Mouse (Mus musculus): ENCODE data around the gene Engase.

Gene Engase

GRCm38 (mm10) chr11:118476396-118477373 is at the start of gene Engase:
TSS of gene Engase (plus strand) at chr11:118476829.
- peak; percentile 98 for DNase-seq

DNA sequence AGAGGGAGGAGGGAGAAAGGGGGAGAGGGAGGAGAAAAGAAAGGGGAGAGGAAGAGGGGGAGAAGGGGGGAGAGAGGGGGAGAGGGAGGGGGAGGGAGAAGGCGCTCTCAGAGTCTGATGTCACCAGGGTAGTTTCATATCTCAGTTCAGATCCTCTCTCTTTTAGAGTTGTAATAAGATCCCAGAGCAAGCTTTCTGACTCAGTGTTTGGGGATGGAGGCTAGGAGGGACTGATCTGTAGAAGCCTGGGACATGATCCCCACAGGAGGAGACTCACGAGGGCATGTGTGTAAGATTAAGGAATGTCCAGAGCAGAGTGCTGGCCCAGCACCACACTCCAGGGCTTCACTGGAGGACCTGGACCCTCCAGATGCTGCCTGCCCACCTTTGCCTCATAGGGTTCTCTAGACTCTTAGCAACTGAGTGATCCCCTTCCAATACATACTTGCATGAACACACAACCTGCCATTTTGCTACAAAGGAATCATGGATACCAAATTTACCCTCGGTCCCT is 49.3 kb upstream of the Engase start:
- DNase-seq = no peak

- no peak for DNase-seq
Observed at GRCm38 (mm10) chr11:118427986-118428385, 48.6 kb upstream of the Engase start, which contains the start of gene C1qtnf1. TSS of gene C1qtnf1 (plus strand) at chr11:118428203.

- DNase-seq = no peak
Observed at GRCm38 (mm10) chr11:118428460-118428868, 48.2 kb upstream of the Engase start.

DNA sequence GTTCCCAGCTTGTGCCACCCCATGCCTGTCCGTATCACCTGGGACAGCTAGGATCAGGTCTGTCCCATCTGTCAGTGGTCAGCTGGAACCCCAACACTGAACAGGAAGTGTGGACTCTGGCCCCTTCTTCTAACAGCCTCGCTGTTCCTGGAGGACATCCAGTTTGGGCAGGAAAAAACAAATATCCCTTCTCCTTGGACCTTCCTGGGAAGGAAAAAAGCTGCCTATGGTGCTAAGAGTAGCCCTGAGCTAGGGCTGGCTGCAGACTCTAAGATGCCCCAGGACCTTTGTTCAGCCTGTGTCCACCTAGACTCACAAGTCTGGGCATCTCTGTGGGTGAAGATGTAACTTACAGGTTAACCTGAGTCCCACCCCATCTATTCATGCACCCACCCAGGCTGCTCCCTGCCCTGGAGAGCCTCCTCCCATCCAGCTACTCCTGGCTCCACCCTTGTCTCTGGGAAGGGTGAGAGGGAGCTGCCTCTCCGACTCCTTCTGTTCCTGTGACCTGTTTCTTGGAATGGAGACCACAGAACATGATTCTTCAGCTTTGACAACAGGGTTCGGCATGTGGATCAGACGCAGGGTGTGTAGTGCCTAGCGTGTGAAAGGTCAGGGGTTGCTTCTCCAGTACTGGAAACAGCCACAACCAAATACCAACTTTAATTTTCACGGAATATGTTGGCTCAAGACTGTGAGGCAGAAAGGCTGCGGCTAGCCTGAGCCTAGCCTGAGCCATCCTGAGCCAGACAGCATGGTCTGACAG is 47.5 kb upstream of the Engase start:
- DNase-seq = peak; percentile 68

DNA sequence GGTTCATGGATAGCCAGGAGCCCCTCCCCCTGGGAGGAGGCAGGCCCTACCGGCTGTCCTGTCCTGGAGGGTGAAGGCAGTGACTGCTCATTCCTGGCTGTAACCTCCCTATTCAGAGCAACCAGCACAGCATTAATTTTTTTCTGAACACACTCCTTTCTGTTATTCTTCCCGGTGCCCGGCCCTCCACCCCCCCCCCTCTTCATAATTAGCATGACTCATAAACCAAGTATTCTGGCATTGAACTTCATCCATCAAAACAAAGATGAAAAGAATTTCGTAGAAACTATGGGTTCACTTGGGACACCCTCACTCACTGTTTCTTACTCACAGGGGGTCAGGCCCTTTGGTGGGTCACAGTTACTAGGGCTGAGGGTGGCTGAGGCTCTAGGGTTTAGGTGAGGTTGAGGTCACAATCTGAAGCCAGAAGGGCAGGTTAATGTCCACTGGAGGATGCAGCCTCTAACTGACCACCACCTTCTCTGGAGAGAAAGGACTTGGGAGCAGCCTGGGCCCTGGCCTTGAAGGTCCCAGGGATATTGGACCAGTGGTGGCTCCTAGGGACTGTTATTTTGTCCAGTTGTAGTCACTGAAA is 46.2 kb upstream of the Engase start:
- no peak for DNase-seq

DNA sequence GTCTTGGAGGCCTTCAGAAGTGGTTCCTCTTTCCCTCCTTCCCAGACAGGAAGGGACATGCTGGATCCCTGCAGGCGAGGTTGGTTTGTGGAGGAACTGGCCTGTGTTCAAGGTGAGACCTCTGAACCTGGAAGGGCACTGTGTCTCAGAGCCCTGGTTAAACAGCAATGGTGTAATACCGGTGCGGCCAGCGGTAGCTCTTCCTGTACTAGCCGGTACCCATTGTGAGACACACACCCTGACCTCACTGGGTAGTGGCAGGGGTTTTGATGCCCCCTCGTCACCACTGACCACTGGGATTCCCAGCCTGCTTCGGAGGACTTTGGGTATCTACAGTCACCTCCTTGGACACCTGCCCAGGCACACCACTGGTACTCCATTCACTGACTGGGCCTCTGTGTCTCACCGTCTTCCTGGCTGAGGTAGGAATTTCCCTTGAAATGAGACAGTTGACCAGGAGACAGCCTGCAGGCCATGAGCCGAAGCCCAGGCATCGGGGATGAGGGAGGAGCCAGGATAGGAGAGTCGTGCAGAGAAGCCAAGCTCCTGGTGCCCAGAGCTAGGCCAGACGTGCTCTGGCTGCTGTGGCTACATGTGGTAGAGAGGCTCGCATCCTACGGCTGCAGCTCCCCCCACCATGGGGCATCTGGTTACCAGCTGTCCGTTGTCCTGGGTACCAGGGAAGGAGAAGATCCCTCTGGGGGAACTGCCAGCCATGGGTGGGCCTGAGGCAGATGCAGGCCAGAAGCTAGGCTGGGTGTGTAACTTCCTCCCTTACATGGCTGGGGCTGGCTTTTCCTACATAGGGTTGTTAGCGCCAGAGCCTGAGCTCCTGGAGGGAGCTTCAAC is 45.3 kb upstream of the Engase start:
- DNase-seq = no peak

DNA sequence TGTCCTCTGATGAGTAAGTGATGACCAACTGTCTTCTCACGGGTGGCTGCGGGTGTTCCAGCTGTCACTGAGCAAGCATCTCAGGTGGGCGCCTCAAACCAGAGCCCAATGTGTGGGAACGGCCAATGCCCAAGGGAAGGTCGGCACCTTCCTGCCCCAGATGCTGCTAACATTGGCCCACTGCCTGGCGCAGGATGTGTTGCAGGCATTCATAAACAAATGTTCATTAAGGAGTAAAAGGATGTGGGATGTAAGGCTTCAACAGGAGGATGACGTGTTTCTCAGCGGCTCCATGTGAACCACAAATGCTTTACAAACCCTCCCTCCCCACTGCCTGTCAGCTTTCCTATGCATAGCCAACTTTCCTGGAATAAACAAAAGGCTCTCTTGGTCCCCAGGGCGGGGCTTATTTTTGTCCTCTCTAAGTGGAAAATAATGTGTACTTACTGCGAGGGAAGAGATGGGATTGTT is 43.2 kb upstream of the Engase start:
- DNase-seq = peak; percentile 51

DNA sequence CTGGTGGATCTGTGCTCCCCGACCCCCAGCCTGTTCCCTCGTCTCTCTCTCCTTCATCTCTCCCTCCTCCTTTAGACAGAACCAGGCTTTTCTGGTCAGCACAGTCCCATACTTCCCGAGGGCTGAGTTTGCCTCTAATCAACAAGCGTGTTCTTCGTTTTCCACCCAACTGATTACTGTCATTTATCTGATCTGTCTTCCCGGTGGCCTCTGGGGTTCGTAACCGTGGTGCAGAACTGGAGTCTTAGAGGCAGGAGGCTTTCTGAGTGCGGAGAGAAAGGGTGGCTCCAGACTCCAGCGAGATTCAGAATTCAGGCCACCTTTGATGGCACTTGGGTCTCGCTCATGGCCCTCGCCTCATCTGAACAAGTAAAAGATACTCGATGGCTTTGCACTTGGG is 42.5 kb upstream of the Engase start:
- DNase-seq = no peak

GRCm38 (mm10) chr11:118436471-118436935 is 40.1 kb upstream of the Engase start:
- DNase-seq = peak; percentile 78

DNA sequence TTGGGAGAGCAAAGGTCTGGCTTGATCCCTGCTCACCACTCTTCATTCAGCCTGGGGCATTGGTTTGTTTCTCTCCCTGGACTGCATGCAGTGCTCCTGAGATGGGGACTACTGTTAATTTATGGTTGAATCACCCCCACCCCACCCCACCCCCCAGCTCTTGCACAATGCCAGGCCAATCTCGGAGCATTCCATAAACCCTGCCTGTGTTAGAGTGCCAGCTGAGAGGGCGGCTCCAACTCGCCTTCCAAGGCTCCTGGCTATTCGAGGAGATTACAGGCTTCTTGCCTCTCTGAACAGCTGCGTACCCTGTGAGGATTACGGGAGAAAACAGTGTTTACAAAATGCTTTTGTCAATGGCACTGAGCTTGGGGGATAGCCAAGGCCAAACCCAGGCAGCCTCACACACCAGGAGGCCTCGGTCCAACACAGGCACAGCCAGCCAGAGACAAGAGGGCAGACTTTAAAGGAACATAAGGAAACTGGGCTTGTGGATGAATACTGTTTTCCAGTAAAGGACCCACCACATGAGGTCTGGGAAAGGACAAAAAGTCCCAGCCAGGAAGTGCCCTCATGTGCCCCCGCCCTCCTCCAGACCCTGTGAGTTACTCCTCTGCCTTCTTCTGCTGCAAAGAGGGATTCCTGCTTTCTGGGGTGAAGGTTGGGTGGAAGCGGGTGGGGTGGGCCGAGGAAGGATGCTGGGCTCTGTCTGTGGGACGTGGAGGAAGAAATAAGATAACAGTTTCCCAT is 37.8 kb upstream of the Engase start:
- no peak for DNase-seq

DNA sequence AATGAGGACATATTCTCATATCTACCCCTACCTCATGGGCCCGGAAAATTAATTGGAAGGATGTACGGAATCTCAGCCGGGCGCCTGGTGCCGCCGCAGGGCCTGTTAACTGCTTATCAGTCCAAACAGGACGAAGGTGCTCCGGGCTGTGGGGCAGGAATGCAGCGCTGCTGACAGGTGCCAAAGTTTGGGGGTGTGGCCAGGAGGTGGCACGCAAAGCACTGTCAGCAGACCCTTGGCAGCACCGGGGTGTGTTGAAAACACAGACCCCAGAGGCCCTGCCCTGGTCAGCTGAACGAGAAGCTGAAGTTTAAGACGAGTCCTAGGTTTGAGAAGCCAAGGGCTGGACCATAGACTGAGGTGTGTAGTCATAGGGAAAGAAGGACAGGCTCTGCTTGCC is 33.9 kb upstream of the Engase start:
- no peak for DNase-seq

- peak; percentile 82 for DNase-seq
Observed at GRCm38 (mm10) chr11:118443201-118443970, 33.2 kb upstream of the Engase start.

GRCm38 (mm10) chr11:118445843-118446242 is 30.8 kb upstream of the Engase start:
- peak; percentile 66 for DNase-seq

DNA sequence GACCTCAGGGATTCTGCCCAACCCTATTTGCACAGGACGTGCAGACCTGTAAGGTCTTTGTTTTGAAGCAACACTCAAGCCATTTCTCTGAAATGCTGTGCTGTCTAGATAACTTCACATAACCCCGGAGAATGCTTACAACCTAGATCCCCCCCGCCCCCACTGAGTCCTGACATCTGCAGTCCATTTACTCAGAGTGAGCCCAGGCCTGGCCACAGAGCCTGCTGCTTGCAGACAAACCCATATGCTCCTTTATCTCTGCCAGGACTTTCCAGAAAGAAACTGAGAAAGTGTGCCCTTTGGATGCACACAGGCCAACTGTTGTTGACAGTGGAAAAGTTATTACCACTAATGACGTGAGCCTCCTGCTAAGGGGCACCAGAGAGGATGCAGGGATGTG is 29.3 kb upstream of the Engase start:
- DNase-seq = no peak

DNA sequence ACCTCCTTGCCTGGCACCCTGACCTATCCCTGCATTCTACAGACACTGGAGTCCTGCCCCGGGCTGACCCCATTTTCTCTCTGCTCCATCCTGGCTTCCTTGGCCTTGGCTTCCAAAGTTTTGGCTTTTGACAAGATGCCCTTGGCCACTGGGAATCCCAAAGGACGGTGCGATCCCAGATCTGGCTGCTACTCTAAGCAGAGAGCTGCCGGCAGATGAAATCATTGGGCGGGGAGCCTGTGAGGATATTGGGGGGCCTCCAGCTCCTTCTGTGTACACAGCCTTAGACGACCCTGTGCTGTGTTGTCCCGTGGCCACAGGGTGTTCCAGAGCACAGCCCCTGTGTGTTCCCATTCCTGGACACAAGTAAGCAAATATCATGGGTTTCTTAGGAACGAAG is 28.2 kb upstream of the Engase start:
- no peak for DNase-seq

DNA sequence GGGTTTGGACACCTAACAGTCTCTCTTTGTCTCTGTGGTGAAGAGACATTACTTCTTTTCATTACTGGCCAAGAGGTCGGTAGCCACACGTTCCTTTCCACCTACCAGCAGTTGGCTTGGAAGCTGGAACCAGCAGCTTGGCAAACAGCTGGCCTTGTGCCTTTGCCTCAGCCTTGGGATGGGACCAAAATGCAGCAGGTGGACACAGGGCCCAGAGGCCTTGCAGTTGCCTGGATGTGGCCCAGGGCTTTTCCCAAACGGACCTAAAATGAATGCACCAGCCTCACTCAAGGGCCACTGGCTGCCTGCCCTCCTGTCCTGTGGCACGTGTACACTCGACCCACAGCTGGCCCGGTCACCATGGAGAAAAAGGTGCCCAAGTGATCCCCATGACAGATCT is 25.4 kb upstream of the Engase start:
- DNase-seq = no peak

DNA sequence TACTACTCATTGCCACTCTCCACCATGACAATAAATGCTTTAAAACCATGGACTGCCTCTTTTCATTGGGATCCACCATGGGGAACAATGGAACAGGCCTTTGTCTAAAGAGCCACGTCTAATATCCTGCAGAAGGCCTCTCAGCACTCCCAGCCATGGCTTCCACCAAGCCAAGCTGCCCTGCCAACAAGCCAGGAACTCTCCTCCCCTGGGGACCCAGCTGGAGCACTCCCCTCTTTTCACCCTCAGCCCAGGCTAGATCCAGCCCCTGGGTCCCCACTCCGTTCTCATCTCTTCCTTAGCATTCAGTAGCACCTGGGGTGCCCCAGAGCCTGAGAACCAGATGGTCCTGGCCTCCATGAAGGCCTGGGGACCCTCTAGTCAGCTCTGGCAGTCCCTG is 23.7 kb upstream of the Engase start:
- DNase-seq = no peak

DNA sequence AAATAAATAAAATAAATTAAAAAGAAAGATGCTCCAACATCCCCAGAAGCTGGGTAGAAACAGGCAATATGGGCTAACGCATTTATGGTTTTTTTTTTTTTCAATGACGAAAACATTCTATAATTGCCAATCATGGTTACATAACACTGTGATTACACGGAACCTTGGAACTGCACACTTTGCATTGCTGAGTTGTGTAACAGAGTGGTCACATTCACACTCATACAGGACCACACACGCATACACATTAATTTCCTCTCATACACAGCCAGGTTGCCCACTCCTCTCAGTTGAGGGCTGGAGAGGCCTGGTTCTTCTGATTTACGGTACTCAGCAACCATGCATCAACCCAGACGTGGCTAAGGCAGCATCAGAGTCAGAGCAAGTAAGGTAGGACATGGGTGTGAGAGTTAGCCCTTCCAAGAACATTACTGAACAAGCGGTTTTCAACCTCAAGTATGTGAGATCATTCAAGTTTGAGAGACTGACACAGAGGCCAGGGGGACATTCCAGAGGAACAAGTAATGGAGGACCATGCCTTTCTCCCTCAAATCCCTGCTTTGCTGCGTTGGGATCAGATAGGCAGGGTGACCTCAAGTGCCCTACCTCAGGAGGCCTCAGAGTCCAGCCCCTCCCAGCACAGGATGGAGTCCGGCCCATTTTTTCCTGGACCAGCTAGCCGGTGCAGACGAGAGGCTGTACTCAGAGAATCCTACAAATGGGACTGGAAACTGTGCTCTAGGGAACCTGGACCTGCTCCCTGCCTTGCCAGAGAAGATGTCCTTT is 22.6 kb upstream of the Engase start:
- no peak for DNase-seq
